Mouse (Mus musculus): ENCODE data around the gene Vmn1r16.
"Not testable (repeated sequence)": the region's sequence is repeated elsewhere in the genome, so short reads cannot be mapped to it uniquely, and the experiment has no call there.

The Vmn1r16 gene

GRCm38 (mm10) chr6:57329394-57329793, at the start of gene Vmn1r16:
TSS of gene Vmn1r16 (minus strand) at chr6:57329494.
- no peak for DNase-seq (ENCODE audit: low spot score)

GRCm38 (mm10) chr6:57367496-57367895, 38.2 kb upstream of the Vmn1r16 start:
- no peak for DNase-seq (ENCODE audit: low spot score)

GRCm38 (mm10) chr6:57365866-57366265, 36.6 kb upstream of the Vmn1r16 start:
- DNase-seq (ENCODE audit: low spot score), result not testable (repeated sequence)

GRCm38 (mm10) chr6:57363627-57364026, 34.3 kb upstream of the Vmn1r16 start, which contains the start of gene Vmn1r17:
TSS of gene Vmn1r17 (minus strand) at chr6:57363727.
- no peak for DNase-seq (ENCODE audit: low spot score)

- DNase-seq (ENCODE audit: low spot score), result no peak
Observed at GRCm38 (mm10) chr6:57356864-57357263, 27.6 kb upstream of the Vmn1r16 start.

GRCm38 (mm10) chr6:57326176-57326575, 3.1 kb downstream of the Vmn1r16 start:
- no peak for DNase-seq (ENCODE audit: low spot score)

- no peak for DNase-seq (ENCODE audit: low spot score)
Observed at GRCm38 (mm10) chr6:57278952-57279351, 50.3 kb downstream of the Vmn1r16 start.

GRCm38 (mm10) chr6:57272517-57272916, 56.8 kb downstream of the Vmn1r16 start:
- no peak for DNase-seq (ENCODE audit: low spot score)

GRCm38 (mm10) chr6:57271881-57272280, 57.4 kb downstream of the Vmn1r16 start:
- no peak for DNase-seq (ENCODE audit: low spot score)
